Mouse (Mus musculus): ENCODE data around the gene Iqca. TPM values are rescaled to one million over a fixed set of nuclear protein-coding genes. Genes with fewer than 3 reads are reported as not detected.

Iqca gene
- total RNA-seq, 2 experiments from 2014 or later = 0.69 TPM; not detected in 1

Other genes starting within 250 kb of the Iqca start
- gene Gbx2, start 222.2 kb downstream of the Iqca start, total RNA-seq (2021) = not detected
- 10 to 100 TPM; 21.0 to 24.9 TPM for gene Asb18, start 138.7 kb downstream of the Iqca start, total RNA-seq (2021)
- gene Ackr3, start 50.6 kb upstream of the Iqca start, total RNA-seq (2021) = 10 to 100 TPM; 49.2 to 52.5 TPM

Data from heart, adult 18-20 months (tissue).